Mouse (Mus musculus) liver, adult 2 months (tissue): ENCODE results near the gene Rgs12.

Experiments
- CTCF ChIP-seq: fragments of 200-500 bp; IDR thresholded peaks from 2 replicates; pipeline ENCODE4 v1.5.1; 2011; ENCODE audit warnings: low read depth, low read length, control low read depth
- POLR2A ChIP-seq: fragments of 200-500 bp; IDR thresholded peaks from 2 replicates; pipeline ENCODE4 v1.6.1; 2011; ENCODE audit warnings: low read length, control low read depth; ENCODE audit not compliant: insufficient read depth; ENCODE audit errors: extremely low read depth

DNA sequence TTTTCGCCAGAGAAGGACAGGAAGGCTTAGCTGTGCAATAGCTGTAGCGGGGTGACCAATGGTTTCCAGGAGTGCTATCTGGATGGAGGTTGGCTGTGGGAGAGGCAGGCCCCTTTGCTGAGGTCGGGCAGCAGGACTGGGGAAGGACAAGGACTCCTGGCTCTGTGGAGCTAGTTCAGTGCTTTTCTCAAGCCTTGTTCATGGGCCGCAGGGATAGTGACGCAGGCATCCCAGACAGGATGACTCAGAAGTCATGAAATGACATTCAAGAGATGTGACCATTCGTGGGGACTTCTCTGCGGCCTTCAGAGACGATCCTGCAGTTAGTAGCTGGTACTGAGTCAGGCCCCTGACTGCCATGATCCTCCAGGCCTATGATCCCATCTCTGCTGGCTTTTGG lies 121.1 kb downstream of the Rgs12 start:
- TF ChIP-seq CTCF (no peak), POLR2A (no peak)
